Mouse (Mus musculus): ENCODE data around the gene Srprb. TPM values are rescaled to one million over a fixed set of nuclear protein-coding genes. Genes with fewer than 3 reads are reported as not detected.

The Srprb gene
- polyA plus RNA-seq (2017; shearing (Covaris generic)), result 34.2 TPM

GRCm38 (mm10) chr9:103201561-103202260, at the start of gene Srprb:
Gene Srprb, minus strand, starts transcription at chr9:103202137.

GRCm38 (mm10) chr9:103230151-103230951, 28.4 kb upstream of the Srprb start, which contains the start of the genes Gm20425 and Trf:
Gene Gm20425, minus strand, starts transcription at chr9:103230307.
Gene Trf, minus strand, starts transcription at chr9:103230444.

Other genes with a start within 250 kb of the Srprb start
- 0.15 TPM for gene Slco2a1, start 213.4 kb downstream of the Srprb start, polyA plus RNA-seq (2017; shearing (Covaris generic))
- gene Rab6b, start 90.3 kb downstream of the Srprb start, polyA plus RNA-seq (2017; shearing (Covaris generic)), result 18.4 TPM
- 0.95 TPM for gene Gm20425, start 28.2 kb upstream of the Srprb start, polyA plus RNA-seq (2017; shearing (Covaris generic))
- gene Trf, start 28.3 kb upstream of the Srprb start, polyA plus RNA-seq (2017; shearing (Covaris generic)), result 3.2 TPM
- gene 1300017J02Rik, start 102.9 kb upstream of the Srprb start, polyA plus RNA-seq (2017; shearing (Covaris generic)), result not detected
- gene Topbp1, start 103.1 kb upstream of the Srprb start, polyA plus RNA-seq (2017; shearing (Covaris generic)), result 52.2 TPM
- gene Cdv3, start 163.7 kb upstream of the Srprb start, polyA plus RNA-seq (2017; shearing (Covaris generic)), result 90.2 TPM